Mouse (Mus musculus) neural tube, embryonic 12.5 days (tissue): ENCODE data around the gene Imp3. TPM values are rescaled to one million over a fixed set of nuclear protein-coding genes. Genes with fewer than 3 reads are reported as not detected.

Source experiments
- polyA plus RNA-seq: library from polyadenylated mRNA; unstranded; fragments of >200 nt; fragmentation: Nextera tagmentation; extraction: Ambion mirVana; gene quantifications from 2 replicates; pipeline ENCODE4 v1.2.1, GENCODE M21; 2016

Imp3 gene
- polyA plus RNA-seq, 1 experiment from 2014 or later = 67.8 TPM

Other genes with a start within 250 kb of the Imp3 start
- 44.2 and 47.8 TPM in 2 replicates for gene Lingo1, start 141.0 kb upstream of the Imp3 start, polyA plus RNA-seq
- not detected in 2 replicates for gene Odf3l1, start 72.8 kb upstream of the Imp3 start, polyA plus RNA-seq
- 5.3 and 5.8 TPM in 2 replicates for gene Cspg4, start 72.4 kb upstream of the Imp3 start, polyA plus RNA-seq
- 5.6 and 6.5 TPM in 2 replicates for gene Snx33, start 9.1 kb upstream of the Imp3 start, polyA plus RNA-seq
- 28.2 and 28.7 TPM in 2 replicates for gene Snupn, start 13.4 kb downstream of the Imp3 start, polyA plus RNA-seq
- 31.7 and 35.9 TPM in 2 replicates for gene Ptpn9, start 57.4 kb downstream of the Imp3 start, polyA plus RNA-seq
- gene Sin3a, start 134.6 kb downstream of the Imp3 start, polyA plus RNA-seq = 33.0 and 33.7 TPM in 2 replicates
- 64.4 and 64.6 TPM in 2 replicates for gene Man2c1, start 193.2 kb downstream of the Imp3 start, polyA plus RNA-seq
- 8.5 and 9.1 TPM in 2 replicates for gene Neil1, start 210.8 kb downstream of the Imp3 start, polyA plus RNA-seq
- gene Commd4, start 220.9 kb downstream of the Imp3 start, polyA plus RNA-seq = 133 and 139 TPM in 2 replicates